Mouse (Mus musculus) intestine, embryonic 15.5 days (tissue): Measurements from ENCODE around the gene Ankrd33b. TPM values are rescaled to one million over a fixed set of nuclear protein-coding genes. Genes with fewer than 3 reads are reported as not detected.
A peak's percentile ranks its signal among the peaks of the same experiment; 100 is the strongest.

Experiments used
- ATAC-seq: fragments of 200-750 bp; cut with Nextera tagmentation; 2 replicates; pipeline ENCODE4 v1.8.0; 2017; ENCODE audit warnings: moderate TSS enrichment, moderate library complexity
- H3K27ac ChIP-seq: fragments of 300-500 bp; sonication (generic); 2 replicates; pipeline ENCODE4 v1.5.1; 2015; ENCODE audit warnings: mild to moderate bottlenecking, inconsistent platforms
- H3K27me3 ChIP-seq: fragments of 300-500 bp; sonication (generic); replicated peaks from 2 replicates; pipeline ENCODE4 v1.6.1; 2015; ENCODE audit warnings: inconsistent platforms
- H3K36me3 ChIP-seq: fragments of 300-500 bp; sonication (generic); 2 replicates; pipeline ENCODE4 v1.6.1; 2015; ENCODE audit warnings: inconsistent platforms
- H3K4me1 ChIP-seq: fragments of 300-500 bp; sonication (generic); replicated peaks from 2 replicates; pipeline ENCODE4 v1.6.1; 2015; ENCODE audit warnings: inconsistent platforms
- H3K4me2 ChIP-seq: fragments of 300-500 bp; sonication (generic); replicated peaks from 2 replicates; pipeline ENCODE4 v1.6.1; 2015; ENCODE audit warnings: mild to moderate bottlenecking, inconsistent platforms
- H3K4me3 ChIP-seq: fragments of 300-500 bp; sonication (generic); replicated peaks from 2 replicates; pipeline ENCODE4 v1.5.1; 2015; ENCODE audit warnings: inconsistent platforms
- H3K9ac ChIP-seq: fragments of 300-500 bp; sonication (generic); 2 replicates; pipeline ENCODE4 v1.6.1; 2015; ENCODE audit warnings: inconsistent platforms
- H3K9me3 ChIP-seq: fragments of 300-500 bp; sonication (generic); 2 replicates; pipeline ENCODE4 v1.6.1; 2016; ENCODE audit warnings: inconsistent platforms
- WGBS: fragments of 180-500 bp; shearing (Covaris S2); methylation state at CpG from one replicate; pipeline ENCODE4 v1.1.7; 2015; 5-methylcytosine and 5-hydroxymethylcytosine counted together
- polyA plus RNA-seq: library from polyadenylated mRNA; unstranded; fragments of >200 nt; fragmentation: Nextera tagmentation; extraction: Ambion mirVana; gene quantifications from 2 replicates; pipeline ENCODE4 v1.2.1, GENCODE M21; 2015

Ankrd33b gene
- polyA plus RNA-seq, 1 experiment from 2014 or later: 0.34 TPM

DNA sequence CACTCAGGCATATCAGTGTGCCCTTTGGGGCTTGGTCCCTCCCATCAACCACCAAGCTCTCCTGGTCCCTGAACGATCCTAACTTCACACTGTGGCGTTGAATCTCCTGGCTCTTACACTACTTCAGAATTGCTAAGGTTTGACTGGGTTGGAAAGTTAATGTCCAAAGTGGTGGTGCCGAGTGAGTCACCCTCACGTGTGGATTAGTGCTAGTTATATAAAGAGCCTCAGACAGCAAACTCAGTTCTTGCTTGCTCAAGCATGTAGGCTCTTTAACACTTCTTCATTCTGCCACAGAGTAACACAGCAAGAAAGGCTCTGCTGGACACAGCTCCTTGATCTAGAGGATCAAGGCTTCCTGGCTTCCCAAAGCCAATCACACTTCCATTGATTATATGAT, 35.8 kb downstream of the Ankrd33b start:
- no peak overlapping the region for H3K9ac ChIP-seq
- WGBS: 79% methylated on average over 4 of the region's 4 CpGs
- no peak overlapping the region for H3K4me3 ChIP-seq
- H3K36me3 ChIP-seq: no peaks in the 10 kb centered on the region
- H3K9me3 ChIP-seq: no peaks in the 10 kb centered on the region
- H3K27ac ChIP-seq: no peak overlapping the region
- H3K4me1 ChIP-seq: no peaks in the 10 kb centered on the region
- H3K27me3 ChIP-seq: no peaks in the 10 kb centered on the region
- ATAC-seq: no peak
- no peak overlapping the region for H3K4me2 ChIP-seq

DNA sequence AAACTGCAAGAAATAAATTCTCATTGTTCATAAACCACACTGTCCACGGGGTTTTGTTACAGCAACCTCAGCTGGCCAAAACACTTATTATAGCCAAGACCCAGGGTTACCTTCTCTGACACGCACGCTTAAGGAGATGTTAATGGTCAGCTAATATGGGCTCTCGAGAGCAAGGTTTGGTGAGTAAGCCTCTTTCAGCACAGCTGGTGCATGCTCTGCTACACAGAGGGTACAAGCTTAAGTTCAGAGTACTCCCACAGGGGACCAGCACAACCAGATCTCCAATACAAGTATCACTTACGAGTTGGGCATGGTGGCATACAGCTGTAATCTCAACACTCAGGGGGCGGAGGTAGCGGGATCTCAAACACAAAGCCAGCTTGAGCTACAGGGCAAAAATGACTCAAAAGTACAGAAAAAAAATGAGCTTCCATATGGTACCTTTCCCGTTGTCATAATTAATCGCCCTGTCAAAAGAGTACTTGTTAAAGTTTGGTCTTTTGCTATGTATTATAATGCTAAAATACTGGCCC, 39.4 kb downstream of the Ankrd33b start:
- 87% methylated on average over 9 of the region's 9 CpGs for WGBS
- H3K27ac ChIP-seq: no peak overlapping the region

GRCm38 (mm10) chr15:31325660-31326354, 41.7 kb downstream of the Ankrd33b start:
- Histone ChIP-seq H3K27ac (no peak overlapping the region), H3K4me3 (no peak overlapping the region), H3K27me3 (no peaks in the 10 kb centered on the region), H3K4me1 (no peaks in the 10 kb centered on the region), H3K36me3 (no peaks in the 10 kb centered on the region), H3K9ac (no peak overlapping the region), H3K4me2 (no peak overlapping the region), H3K9me3 (no peaks in the 10 kb centered on the region)
- no peak for ATAC-seq
- WGBS: 96% methylated on average over 12 of the region's 12 CpGs

More for the DNA sequence above, 39.4 kb downstream of the Ankrd33b start:
- Histone ChIP-seq H3K9me3 (no peaks in the 10 kb centered on the region), H3K27me3 (no peaks in the 10 kb centered on the region), H3K9ac (no peak overlapping the region), H3K4me3 (no peak overlapping the region), H3K36me3 (no peaks in the 10 kb centered on the region), H3K4me1 (no peaks in the 10 kb centered on the region), H3K4me2 (no peak overlapping the region)
- ATAC-seq: no peak

- WGBS: 88% methylated on average over 13 of the region's 13 CpGs
- H3K27me3 ChIP-seq: no peaks in the 10 kb centered on the region
- H3K9ac ChIP-seq: no peak overlapping the region
- no peak overlapping the region for H3K4me2 ChIP-seq
- no peak overlapping the region for H3K27ac ChIP-seq
- no peaks in the 10 kb centered on the region for H3K9me3 ChIP-seq
- H3K4me1 ChIP-seq: no peaks in the 10 kb centered on the region
- no peak for ATAC-seq
- no peaks in the 10 kb centered on the region for H3K36me3 ChIP-seq
- no peak overlapping the region for H3K4me3 ChIP-seq
Measured at GRCm38 (mm10) chr15:31324551-31324950, 43.0 kb downstream of the Ankrd33b start.

DNA sequence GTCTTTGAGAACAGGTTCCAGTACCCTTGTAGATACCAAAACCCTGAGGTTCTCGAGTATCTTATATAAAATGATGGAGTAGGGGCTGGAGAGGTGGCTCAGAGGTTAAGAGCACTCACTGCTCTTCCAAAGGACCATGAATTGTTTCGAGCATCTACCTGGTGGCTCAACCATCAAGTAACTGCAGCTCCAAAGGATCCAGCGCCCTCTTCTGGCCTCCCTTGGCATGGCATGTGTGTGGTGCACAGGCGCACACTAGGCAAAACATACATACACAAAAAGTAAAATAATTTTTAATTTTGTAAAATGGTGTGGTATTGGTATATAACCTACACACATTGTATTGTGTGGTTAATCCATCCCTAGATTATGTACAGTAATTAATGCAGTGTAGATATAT, 43.8 kb downstream of the Ankrd33b start:
- no peak overlapping the region for H3K27ac ChIP-seq
- H3K9ac ChIP-seq: no peak overlapping the region
- WGBS: 86% methylated on average over 4 of the region's 4 CpGs
- H3K27me3 ChIP-seq: no peaks in the 10 kb centered on the region
- no peak overlapping the region for H3K4me3 ChIP-seq
- no peak for ATAC-seq
- H3K9me3 ChIP-seq: no peaks in the 10 kb centered on the region
- H3K36me3 ChIP-seq: no peaks in the 10 kb centered on the region
- no peak overlapping the region for H3K4me2 ChIP-seq
- no peaks in the 10 kb centered on the region for H3K4me1 ChIP-seq

DNA sequence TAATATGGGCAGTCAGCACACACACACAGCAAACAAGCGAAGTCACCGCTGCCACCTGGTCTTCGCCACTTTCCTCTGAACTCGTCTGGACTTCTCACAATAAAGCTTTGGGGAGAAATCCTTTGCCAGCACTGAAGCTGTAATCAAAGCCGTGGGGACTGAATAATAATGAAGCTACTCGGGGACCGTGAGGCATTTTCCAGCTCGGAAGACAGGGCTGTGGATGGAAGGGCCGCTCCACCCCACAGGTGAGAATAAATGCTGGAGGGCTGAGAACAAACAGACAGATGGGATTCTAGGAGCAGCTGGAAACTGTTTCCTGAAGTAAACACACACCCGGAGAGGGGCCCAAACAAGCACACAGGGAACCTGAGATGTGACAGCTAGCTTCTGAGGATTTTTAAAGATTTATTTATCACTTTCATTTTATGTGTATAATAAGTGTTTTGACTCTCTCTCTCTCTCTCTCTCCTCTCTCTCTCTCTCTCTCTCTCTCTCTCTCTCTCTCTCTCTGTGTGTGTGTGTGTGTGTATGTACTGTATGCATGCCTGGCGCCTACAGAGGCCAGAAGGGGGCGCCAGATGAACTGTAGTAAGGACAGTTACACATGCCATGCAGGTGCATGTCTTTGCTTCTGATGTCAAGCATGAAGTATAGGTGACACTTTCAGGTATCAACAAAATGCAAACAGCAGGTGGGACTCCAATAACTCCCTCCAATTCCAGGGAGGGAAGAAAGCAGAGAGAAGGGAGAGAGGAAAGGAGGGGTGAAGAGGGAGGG, 46.7 kb downstream of the Ankrd33b start:
- Histone ChIP-seq H3K9me3 (no peaks in the 10 kb centered on the region), H3K4me1 (no peaks in the 10 kb centered on the region), H3K9ac (no peak overlapping the region), H3K27ac (no peak overlapping the region), H3K36me3 (no peaks in the 10 kb centered on the region), H3K27me3 (no peaks in the 10 kb centered on the region), H3K4me3 (no peak overlapping the region), H3K4me2 (no peak overlapping the region)
- WGBS: 66% methylated on average over 12 of the region's 12 CpGs
- ATAC-seq: no peak

GRCm38 (mm10) chr15:31319046-31319445, 48.5 kb downstream of the Ankrd33b start:
- Histone ChIP-seq H3K27me3 (no peaks in the 10 kb centered on the region), H3K9me3 (no peaks in the 10 kb centered on the region), H3K4me3 (no peak overlapping the region), H3K4me1 (no peaks in the 10 kb centered on the region), H3K4me2 (no peak overlapping the region), H3K27ac (no peak overlapping the region), H3K9ac (no peak overlapping the region), H3K36me3 (no peaks in the 10 kb centered on the region)
- ATAC-seq: no peak
- WGBS: 75% methylated on average over 4 of the region's 4 CpGs

DNA sequence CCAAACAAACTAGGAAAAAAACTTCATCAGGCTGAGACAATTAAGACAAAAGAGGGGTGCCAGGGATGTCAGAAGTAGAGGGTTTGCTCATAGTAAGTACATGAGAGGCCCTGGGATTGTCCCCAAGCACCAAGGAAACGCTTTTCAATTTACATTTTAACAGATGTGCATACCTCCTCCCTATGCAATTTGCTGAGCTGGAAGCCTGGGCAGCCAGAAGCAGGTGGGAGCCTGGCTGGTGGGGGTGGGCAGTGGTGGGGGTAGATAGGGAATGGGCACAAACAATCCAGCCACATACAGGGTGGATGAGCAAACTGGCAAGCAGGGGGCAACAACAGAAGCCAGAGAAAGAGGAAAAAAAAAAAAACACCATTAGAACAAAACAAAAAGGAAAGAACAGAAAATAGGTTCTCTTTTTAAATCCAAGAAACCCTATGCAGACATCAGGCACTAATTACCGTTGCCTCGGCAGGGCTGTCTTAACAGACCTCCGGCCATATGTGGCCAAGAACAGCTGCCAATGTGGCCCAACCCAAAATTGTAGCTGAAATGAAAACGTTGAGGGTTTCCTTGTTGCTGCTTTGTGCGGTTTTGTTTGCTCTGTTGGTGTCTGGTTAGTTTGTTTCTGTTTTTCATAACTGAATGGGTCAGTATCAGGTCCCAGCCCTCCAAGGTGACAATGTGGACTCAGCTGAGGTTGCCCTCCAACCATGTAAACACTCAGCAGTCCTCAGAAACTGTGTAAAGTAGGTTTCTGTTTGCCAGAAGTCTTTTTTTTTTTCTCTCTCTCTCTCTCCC, 49.2 kb downstream of the Ankrd33b start:
- H3K4me2 ChIP-seq: no peak overlapping the region
- H3K36me3 ChIP-seq: no peaks in the 10 kb centered on the region
- WGBS: 40% methylated on average over 6 of the region's 6 CpGs
- H3K9me3 ChIP-seq: no peaks in the 10 kb centered on the region
- no peak overlapping the region for H3K27ac ChIP-seq
- no peaks in the 10 kb centered on the region for H3K27me3 ChIP-seq
- H3K4me3 ChIP-seq: no peak overlapping the region
- H3K4me1 ChIP-seq: no peaks in the 10 kb centered on the region
- no peak overlapping the region for H3K9ac ChIP-seq
- no peak for ATAC-seq

DNA sequence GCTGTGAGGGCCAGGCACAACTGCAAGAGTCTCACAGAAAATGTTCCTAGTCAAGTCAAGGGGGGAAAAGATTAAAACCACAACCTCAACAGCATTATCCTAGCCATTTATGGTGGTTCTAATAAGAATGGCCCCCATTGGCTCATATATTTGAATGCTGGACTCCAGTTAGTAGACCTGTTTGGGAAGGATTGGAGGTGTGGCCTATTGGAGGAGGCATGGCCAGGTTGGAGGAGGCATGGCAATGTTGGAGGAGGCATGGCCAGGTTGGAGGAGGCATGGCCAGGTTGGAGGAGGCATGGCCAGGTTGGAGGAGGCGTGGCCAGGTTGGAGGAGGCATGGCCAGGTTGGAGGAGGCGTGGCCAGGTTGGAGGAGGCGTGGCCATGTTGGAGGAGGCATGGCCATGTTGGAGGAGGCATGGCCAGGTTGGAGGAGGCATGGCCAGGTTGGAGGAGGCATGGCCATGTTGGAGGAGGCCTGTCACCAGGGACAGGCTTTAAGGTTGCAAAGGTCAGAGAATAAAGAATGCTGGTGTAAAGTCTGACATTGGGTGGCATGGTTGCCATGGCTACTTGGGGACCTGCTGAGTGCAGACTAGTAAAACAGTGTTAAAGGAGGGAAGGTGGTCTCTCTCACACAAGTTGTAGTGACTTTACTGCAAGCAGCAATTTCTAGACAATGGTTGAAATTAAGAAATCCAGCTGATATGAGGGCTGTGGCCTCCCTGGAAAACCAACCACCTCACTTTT, 50.3 kb downstream of the Ankrd33b start:
- no peaks in the 10 kb centered on the region for H3K9me3 ChIP-seq
- no peak for ATAC-seq

DNA sequence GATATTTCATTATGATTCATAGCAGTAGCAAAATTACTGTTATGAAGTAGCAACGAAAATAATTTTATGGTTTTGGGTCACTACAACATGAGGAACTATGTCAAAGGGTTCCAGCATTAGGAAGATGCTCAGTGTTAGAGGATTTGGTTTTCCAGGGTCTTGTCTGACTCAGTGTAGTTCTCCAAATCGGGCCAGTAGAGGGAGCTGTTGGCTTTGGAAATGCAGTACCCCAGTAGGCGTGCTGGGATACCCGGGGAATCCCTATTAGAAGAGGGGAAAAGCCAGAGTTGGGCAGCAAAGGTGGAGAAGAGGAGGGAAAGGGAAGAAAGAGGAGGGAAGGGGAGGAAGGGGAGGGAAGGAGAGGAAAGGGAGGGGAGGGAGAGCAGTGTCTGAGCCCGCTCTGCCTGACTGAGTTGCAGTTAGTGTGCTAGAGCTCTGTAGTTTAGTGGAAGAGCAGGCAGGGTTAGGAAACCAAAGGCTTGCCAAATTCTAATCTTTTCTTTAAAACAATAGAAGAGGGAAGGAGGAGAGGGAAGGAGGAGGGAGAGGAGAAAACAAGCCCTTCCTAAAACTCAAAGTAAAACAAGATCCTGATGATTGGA, 51.8 kb downstream of the Ankrd33b start:
- ATAC-seq: peak; percentile 68
- Histone ChIP-seq H3K4me2 (no peak overlapping the region), H3K36me3 (no peaks in the 10 kb centered on the region), H3K27ac (no peak overlapping the region), H3K9ac (no peak overlapping the region), H3K9me3 (no peaks in the 10 kb centered on the region), H3K27me3 (no peaks in the 10 kb centered on the region), H3K4me1 (no peaks in the 10 kb centered on the region), H3K4me3 (no peak overlapping the region)
- 12% methylated on average over 5 of the region's 5 CpGs for WGBS

More for the DNA sequence above, 50.3 kb downstream of the Ankrd33b start:
- H3K27me3 ChIP-seq: no peaks in the 10 kb centered on the region
- no peak overlapping the region for H3K27ac ChIP-seq
- 77% methylated on average over 3 of the region's 3 CpGs for WGBS
- H3K4me3 ChIP-seq: no peak overlapping the region
- H3K36me3 ChIP-seq: no peaks in the 10 kb centered on the region
- H3K4me2 ChIP-seq: no peak overlapping the region
- H3K9ac ChIP-seq: no peak overlapping the region
- no peaks in the 10 kb centered on the region for H3K4me1 ChIP-seq

DNA sequence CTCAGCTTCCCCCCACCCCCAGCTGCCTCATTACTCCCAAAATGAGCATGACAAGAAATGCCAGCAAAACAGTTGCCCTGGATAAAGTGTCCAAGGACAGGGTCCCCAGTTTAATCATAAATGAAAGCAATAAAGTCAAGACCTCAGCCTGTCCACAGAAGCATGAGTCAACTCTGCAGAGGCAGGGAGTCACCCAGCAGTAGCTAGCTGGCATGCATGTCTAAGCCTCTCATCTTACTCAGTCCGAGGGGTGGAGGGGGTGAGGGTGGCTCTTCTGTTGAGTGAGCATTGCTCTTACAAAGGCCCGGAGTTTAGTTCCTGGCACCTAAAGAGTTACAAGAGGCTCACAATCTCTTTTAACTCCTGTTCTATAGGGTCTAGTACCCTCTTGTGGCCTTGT, 55.5 kb downstream of the Ankrd33b start:
- Histone ChIP-seq H3K27ac (no peak overlapping the region), H3K27me3 (no peaks in the 10 kb centered on the region), H3K4me1 (no peaks in the 10 kb centered on the region), H3K9me3 (no peaks in the 10 kb centered on the region), H3K4me2 (no peak overlapping the region), H3K9ac (no peak overlapping the region), H3K36me3 (no peaks in the 10 kb centered on the region), H3K4me3 (no peak overlapping the region)
- ATAC-seq: 0 out of 2 replicates have a peak, but pooled peaks have one; percentile 47
- 63% methylated on average over 2 of the region's 2 CpGs for WGBS
